Mouse (Mus musculus) lung, postnatal 0 days (tissue): ENCODE measurements around the gene Gm10382.

Experiments used
- CTCF ChIP-seq: IDR thresholded peaks from 2 replicates; pipeline ENCODE4 v1.5.1; 2016; ENCODE audit warnings: antibody characterized with exemption, mild to moderate bottlenecking
- EP300 ChIP-seq: IDR thresholded peaks from 2 replicates; pipeline ENCODE4 v1.6.1; 2016; ENCODE audit warnings: antibody characterized with exemption, mild to moderate bottlenecking, control low read depth

GRCm38 (mm10) chr5:125349391-125349790 lies 39.7 kb upstream of the Gm10382 start:
- TF ChIP-seq CTCF = no peak
- TF ChIP-seq EP300 = no peak
